Mouse (Mus musculus): ENCODE measurements around the gene Numbl. TPM values are rescaled to one million over a fixed set of nuclear protein-coding genes. Genes with fewer than 3 reads are reported as not detected.

Numbl gene
- polyA plus RNA-seq, 1 experiment: 10.7 TPM

DNA sequence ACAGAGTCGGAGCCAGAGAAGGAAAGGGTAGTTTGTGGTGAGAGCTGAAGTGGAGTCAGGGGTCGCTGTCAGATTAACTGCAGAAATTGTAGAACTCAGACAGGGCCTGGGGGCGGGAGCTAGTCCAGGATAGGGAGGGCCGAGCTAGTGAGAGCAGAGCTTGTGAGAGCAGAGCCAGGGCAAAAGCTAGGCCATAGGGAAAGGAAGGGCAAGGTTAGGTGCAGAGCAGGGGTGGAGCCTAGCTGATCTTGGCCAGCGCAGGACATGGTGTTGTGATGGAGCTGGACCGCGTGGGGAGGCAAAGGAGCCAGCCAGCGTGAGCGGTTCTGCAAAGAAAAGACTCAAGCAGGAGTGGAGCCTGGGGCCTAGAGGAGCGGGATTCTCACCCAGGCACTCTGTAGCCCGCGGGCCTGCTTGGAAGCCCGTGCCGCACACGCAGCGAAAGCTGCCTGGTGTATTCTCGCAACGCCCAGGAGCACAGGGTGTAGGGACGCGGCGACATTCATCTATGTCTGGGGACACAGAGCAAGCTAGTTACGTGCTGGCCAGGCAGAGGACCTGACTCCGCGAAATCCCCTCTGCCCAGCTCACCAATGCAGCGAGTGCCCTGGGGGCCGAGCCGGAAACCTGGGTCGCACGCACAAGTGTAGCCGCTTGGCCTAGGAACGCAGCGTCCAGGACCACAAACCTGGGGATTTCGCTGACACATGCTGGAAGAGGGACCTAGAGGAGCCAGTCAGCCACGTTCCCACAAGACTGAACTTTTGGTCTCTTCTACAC is 68.1 kb downstream of the Numbl start:
- H3K36me3 ChIP-seq (ENCODE audit: control insufficient read depth, insufficient read depth, low read length): no peaks in the 10 kb centered on the region
- no peak for DNase-seq
- H3K4me1 ChIP-seq (replicated peaks; ENCODE audit: control insufficient read depth, insufficient read depth, low read length): peaks cover 31% of the 10 kb centered on the region
- H3K27ac ChIP-seq (ENCODE audit: control insufficient read depth, insufficient read depth, low read length): no peak overlapping the region
- TF ChIP-seq POLR2A (IDR thresholded peaks at IDR 0.05; ENCODE audit: control insufficient read depth, extremely low read depth, insufficient read depth, low read length, poor library complexity): no peak
- TF ChIP-seq CTCF (IDR thresholded peaks at IDR 0.05; ENCODE audit: borderline replicate concordance, control insufficient read depth, extremely low read depth, insufficient read depth, low read length, poor library complexity): no peak
- no peak overlapping the region for H3K4me3 ChIP-seq (ENCODE audit: control insufficient read depth, insufficient read depth, low read length)
- 74% methylated on average over 34 of the region's 34 CpGs for WGBS
- H3K27me3 ChIP-seq (ENCODE audit: control insufficient read depth, insufficient read depth, low read length): peaks cover 8% of the 10 kb centered on the region

DNA sequence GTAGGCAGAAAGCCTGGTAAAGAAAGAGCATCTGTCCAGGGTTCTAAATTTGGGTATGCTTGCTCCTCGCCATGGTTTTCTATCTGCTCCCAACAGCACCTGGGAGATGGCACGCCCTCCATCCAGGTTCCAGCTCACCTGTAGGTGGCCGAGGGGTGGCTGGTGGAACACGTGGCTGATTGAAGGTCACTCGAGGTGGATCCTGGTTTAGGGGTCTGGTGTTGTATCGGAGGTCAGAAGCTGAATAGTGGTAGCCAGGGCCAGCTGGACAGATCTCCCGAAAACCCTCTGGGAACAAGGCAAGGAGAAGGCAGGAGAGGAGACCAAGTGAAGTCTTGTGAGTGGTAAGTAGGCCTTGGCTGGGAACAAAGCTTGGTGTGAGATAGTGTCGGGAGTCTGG is 69.3 kb downstream of the Numbl start:
- Histone ChIP-seq H3K4me1 (replicated peaks; ENCODE audit: control insufficient read depth, insufficient read depth, low read length) (peaks cover 42% of the 10 kb centered on the region), H3K27ac (ENCODE audit: control insufficient read depth, insufficient read depth, low read length) (no peak overlapping the region), H3K36me3 (ENCODE audit: control insufficient read depth, insufficient read depth, low read length) (no peaks in the 10 kb centered on the region), H3K4me3 (ENCODE audit: control insufficient read depth, insufficient read depth, low read length) (no peak overlapping the region), H3K27me3 (ENCODE audit: control insufficient read depth, insufficient read depth, low read length) (peaks cover 16% of the 10 kb centered on the region)
- no peak for DNase-seq
- TF ChIP-seq POLR2A (IDR thresholded peaks at IDR 0.05; ENCODE audit: control insufficient read depth, extremely low read depth, insufficient read depth, low read length, poor library complexity) (no peak), CTCF (IDR thresholded peaks at IDR 0.05; ENCODE audit: borderline replicate concordance, control insufficient read depth, extremely low read depth, insufficient read depth, low read length, poor library complexity) (no peak)
- 95% methylated on average over 8 of the region's 8 CpGs for WGBS

GRCm38 (mm10) chr7:27328161-27328560 is 69.9 kb downstream of the Numbl start:
- no peaks in the 10 kb centered on the region for H3K36me3 ChIP-seq (ENCODE audit: control insufficient read depth, insufficient read depth, low read length)
- H3K27me3 ChIP-seq (ENCODE audit: control insufficient read depth, insufficient read depth, low read length): peaks cover 20% of the 10 kb centered on the region
- peaks cover 42% of the 10 kb centered on the region for H3K4me1 ChIP-seq (replicated peaks; ENCODE audit: control insufficient read depth, insufficient read depth, low read length)
- no peak for DNase-seq
- H3K4me3 ChIP-seq (ENCODE audit: control insufficient read depth, insufficient read depth, low read length): no peak overlapping the region
- 76% methylated on average over 11 of the region's 11 CpGs for WGBS
- TF ChIP-seq POLR2A (IDR thresholded peaks at IDR 0.05; ENCODE audit: control insufficient read depth, extremely low read depth, insufficient read depth, low read length, poor library complexity): no peak
- no peak for TF ChIP-seq CTCF (IDR thresholded peaks at IDR 0.05; ENCODE audit: borderline replicate concordance, control insufficient read depth, extremely low read depth, insufficient read depth, low read length, poor library complexity)
- H3K27ac ChIP-seq (ENCODE audit: control insufficient read depth, insufficient read depth, low read length): no peak overlapping the region

- Histone ChIP-seq H3K36me3 (ENCODE audit: control insufficient read depth, insufficient read depth, low read length) (no peaks in the 10 kb centered on the region), H3K4me3 (ENCODE audit: control insufficient read depth, insufficient read depth, low read length) (no peak overlapping the region), H3K27me3 (ENCODE audit: control insufficient read depth, insufficient read depth, low read length) (peaks cover 22% of the 10 kb centered on the region), H3K4me1 (replicated peaks; ENCODE audit: control insufficient read depth, insufficient read depth, low read length) (peaks cover 42% of the 10 kb centered on the region), H3K27ac (ENCODE audit: control insufficient read depth, insufficient read depth, low read length) (no peak overlapping the region)
- no peak for TF ChIP-seq CTCF (IDR thresholded peaks at IDR 0.05; ENCODE audit: borderline replicate concordance, control insufficient read depth, extremely low read depth, insufficient read depth, low read length, poor library complexity)
- TF ChIP-seq POLR2A (IDR thresholded peaks at IDR 0.05; ENCODE audit: control insufficient read depth, extremely low read depth, insufficient read depth, low read length, poor library complexity): no peak
- DNase-seq: no peak
- 28% methylated on average over 16 of the region's 16 CpGs for WGBS
Observed at GRCm38 (mm10) chr7:27328648-27329047, 70.4 kb downstream of the Numbl start.

DNA sequence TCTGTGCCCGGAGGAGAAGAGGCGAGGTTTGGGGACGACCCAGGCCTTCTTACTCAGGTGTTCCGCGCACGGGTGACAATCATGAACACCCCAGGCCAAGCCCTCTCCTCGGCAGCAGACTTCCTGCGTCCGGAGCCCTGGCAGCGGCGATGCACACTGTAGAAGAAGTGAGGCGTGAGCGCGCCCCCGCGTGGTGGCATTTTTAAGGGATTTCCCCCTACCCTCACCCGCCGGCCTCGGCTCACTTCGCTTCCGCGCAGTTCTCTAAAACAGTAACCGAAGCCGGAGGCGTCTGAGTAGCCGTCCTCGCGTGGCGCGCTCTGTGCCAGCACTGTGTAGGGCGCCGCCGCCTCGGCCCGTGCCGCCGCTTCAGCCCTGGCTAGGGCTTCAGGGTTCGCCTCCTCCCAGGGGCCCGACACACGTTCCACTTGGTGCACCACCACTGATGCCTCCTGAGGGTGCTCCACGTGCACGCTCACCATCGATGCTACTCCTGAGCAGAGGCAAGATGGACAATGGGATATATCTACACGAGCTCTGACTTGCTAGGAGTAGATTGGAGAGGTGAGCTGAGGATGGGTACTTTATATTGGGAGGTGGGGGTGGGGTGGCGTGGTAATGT is 71.2 kb downstream of the Numbl start:
- DNase-seq: peak; percentile 92
- H3K36me3 ChIP-seq (ENCODE audit: control insufficient read depth, insufficient read depth, low read length): no peaks in the 10 kb centered on the region
- peaks cover 27% of the 10 kb centered on the region for H3K27me3 ChIP-seq (ENCODE audit: control insufficient read depth, insufficient read depth, low read length)
- 0 out of 2 replicates have a peak overlapping the region, but pooled peaks have one; percentile 3 for H3K4me3 ChIP-seq (ENCODE audit: control insufficient read depth, insufficient read depth, low read length)
- 5% methylated on average over 45 of the region's 45 CpGs for WGBS
- TF ChIP-seq POLR2A (IDR thresholded peaks at IDR 0.05; ENCODE audit: control insufficient read depth, extremely low read depth, insufficient read depth, low read length, poor library complexity) (no peak), CTCF (IDR thresholded peaks at IDR 0.05; ENCODE audit: borderline replicate concordance, control insufficient read depth, extremely low read depth, insufficient read depth, low read length, poor library complexity) (peak; percentile 88)
- H3K27ac ChIP-seq (ENCODE audit: control insufficient read depth, insufficient read depth, low read length): no peak overlapping the region
- peaks cover 42% of the 10 kb centered on the region for H3K4me1 ChIP-seq (replicated peaks; ENCODE audit: control insufficient read depth, insufficient read depth, low read length)

DNA sequence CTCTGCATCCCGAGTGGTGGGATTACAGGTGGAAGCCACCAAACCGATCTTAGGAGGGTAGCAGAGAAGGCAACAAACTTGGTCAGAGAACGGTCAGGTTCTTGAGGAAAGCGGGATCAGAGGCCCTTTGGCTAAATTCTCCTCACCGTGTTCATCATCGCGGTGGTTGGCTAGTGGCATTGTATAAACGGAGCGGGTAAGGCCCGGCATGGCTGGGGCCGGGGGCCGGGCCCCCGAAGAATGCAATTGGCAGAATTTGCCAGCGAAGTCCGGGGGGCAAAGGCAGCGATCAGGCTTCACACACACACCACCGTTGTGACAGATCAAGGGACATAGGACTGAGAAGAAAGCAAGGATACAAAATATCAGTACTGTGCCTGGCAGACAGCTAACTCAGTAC is 71.7 kb downstream of the Numbl start:
- no peak overlapping the region for H3K27ac ChIP-seq (ENCODE audit: control insufficient read depth, insufficient read depth, low read length)
- peaks cover 42% of the 10 kb centered on the region for H3K4me1 ChIP-seq (replicated peaks; ENCODE audit: control insufficient read depth, insufficient read depth, low read length)
- no peak overlapping the region for H3K4me3 ChIP-seq (ENCODE audit: control insufficient read depth, insufficient read depth, low read length)
- no peak for TF ChIP-seq CTCF (IDR thresholded peaks at IDR 0.05; ENCODE audit: borderline replicate concordance, control insufficient read depth, extremely low read depth, insufficient read depth, low read length, poor library complexity)
- TF ChIP-seq POLR2A (IDR thresholded peaks at IDR 0.05; ENCODE audit: control insufficient read depth, extremely low read depth, insufficient read depth, low read length, poor library complexity): no peak
- peaks cover 29% of the 10 kb centered on the region for H3K27me3 ChIP-seq (ENCODE audit: control insufficient read depth, insufficient read depth, low read length)
- WGBS: 26% methylated on average over 17 of the region's 17 CpGs
- H3K36me3 ChIP-seq (ENCODE audit: control insufficient read depth, insufficient read depth, low read length): no peaks in the 10 kb centered on the region
- DNase-seq: no peak

Measured in thymus, adult 2 months (tissue).